Mouse (Mus musculus) embryonic facial prominence, embryonic 12.5 days (tissue): ENCODE data around the gene Olfr1443. TPM values are rescaled to one million over a fixed set of nuclear protein-coding genes. Genes with fewer than 3 reads are reported as not detected.
"Not testable (repeated sequence)": the region's sequence is repeated elsewhere in the genome, so short reads cannot be mapped to it uniquely, and the experiment has no call there.

Source experiments
- ATAC-seq: fragments of 200-750 bp; cut with Nextera tagmentation; 2 replicates; pipeline ENCODE4 v1.8.0; 2017; ENCODE audit not compliant: insufficient number of reproducible peaks, insufficient read depth, low FRiP score, low TSS enrichment
- H3K27ac ChIP-seq: fragments of 300-500 bp; sonication (generic); 2 replicates; pipeline ENCODE4 v1.5.1; 2016; ENCODE audit warnings: mild to moderate bottlenecking
- H3K27me3 ChIP-seq: fragments of 300-500 bp; sonication (generic); 2 replicates; pipeline ENCODE4 v1.6.1; 2016; ENCODE audit warnings: mild to moderate bottlenecking, moderate library complexity
- H3K36me3 ChIP-seq: fragments of 300-500 bp; sonication (generic); 2 replicates; pipeline ENCODE4 v1.6.1; 2016; ENCODE audit warnings: mild to moderate bottlenecking
- H3K4me1 ChIP-seq: fragments of 300-500 bp; sonication (generic); 2 replicates; pipeline ENCODE4 v1.6.1; 2016
- H3K4me2 ChIP-seq: fragments of 300-500 bp; sonication (generic); replicated peaks from 2 replicates; pipeline ENCODE4 v1.6.1; 2016; ENCODE audit warnings: mild to moderate bottlenecking, moderate library complexity
- H3K4me3 ChIP-seq: fragments of 300-500 bp; sonication (generic); 2 replicates; pipeline ENCODE4 v1.5.1; 2016; ENCODE audit warnings: mild to moderate bottlenecking
- H3K9ac ChIP-seq: fragments of 300-500 bp; sonication (generic); 2 replicates; pipeline ENCODE4 v1.6.1; 2016; ENCODE audit warnings: mild to moderate bottlenecking, moderate library complexity
- H3K9me3 ChIP-seq: fragments of 300-500 bp; sonication (generic); 2 replicates; pipeline ENCODE4 v1.6.1; 2016; ENCODE audit warnings: mild to moderate bottlenecking, moderate library complexity
- WGBS: fragments of 180-500 bp; shearing (Covaris S2); methylation state at CpG from one replicate; pipeline ENCODE4 v1.1.7; 2016; 5-methylcytosine and 5-hydroxymethylcytosine counted together
- polyA plus RNA-seq: library from polyadenylated mRNA; unstranded; fragments of >200 nt; fragmentation: Nextera tagmentation; extraction: Ambion mirVana; gene quantifications from 2 replicates; pipeline ENCODE4 v1.2.1, GENCODE M21; 2016

Gene Olfr1443
- polyA plus RNA-seq, 1 experiment from 2014 or later = not detected

GRCm38 (mm10) chr19:12695590-12695989, 17.7 kb downstream of the Olfr1443 start, which contains the start of gene Keg1:
Gene Keg1 (plus strand): TSS chr19:12695786.
- no peaks in the 10 kb centered on the region for H3K27me3 ChIP-seq
- H3K27ac ChIP-seq = no peak within 1 kb of the TSS
- no peaks in the 10 kb centered on the region for H3K4me1 ChIP-seq
- H3K4me3 ChIP-seq = no peak within 1 kb of the TSS
- no peaks in the 10 kb centered on the region for H3K9me3 ChIP-seq
- ATAC-seq = no peak
- WGBS = 76% methylated on average over 3 of the region's 3 CpGs
- H3K9ac ChIP-seq = no peak within 1 kb of the TSS
- H3K4me2 ChIP-seq = no peak within 1 kb of the TSS
- no peaks in the 10 kb centered on the region for H3K36me3 ChIP-seq

- H3K27me3 ChIP-seq = no peaks in the 10 kb centered on the region
- H3K36me3 ChIP-seq = no peaks in the 10 kb centered on the region
- no peak overlapping the region for H3K4me2 ChIP-seq
- ATAC-seq = no peak
- H3K4me1 ChIP-seq = no peaks in the 10 kb centered on the region
- no peak overlapping the region for H3K4me3 ChIP-seq
- no peak overlapping the region for H3K9ac ChIP-seq
- no peak overlapping the region for H3K27ac ChIP-seq
- H3K9me3 ChIP-seq = no peaks in the 10 kb centered on the region
Observed at GRCm38 (mm10) chr19:12696221-12696620, 18.3 kb downstream of the Olfr1443 start.

- no peaks in the 10 kb centered on the region for H3K9me3 ChIP-seq
- H3K9ac ChIP-seq = no peak overlapping the region
- no peak overlapping the region for H3K27ac ChIP-seq
- H3K4me2 ChIP-seq = no peak overlapping the region
- H3K4me3 ChIP-seq = no peak overlapping the region
- WGBS = 82% methylated on average over 2 of the region's 2 CpGs
- no peaks in the 10 kb centered on the region for H3K4me1 ChIP-seq
- H3K27me3 ChIP-seq = no peaks in the 10 kb centered on the region
- no peak for ATAC-seq
- H3K36me3 ChIP-seq = no peaks in the 10 kb centered on the region
Observed at GRCm38 (mm10) chr19:12708458-12708857, 30.5 kb downstream of the Olfr1443 start.

GRCm38 (mm10) chr19:12708986-12709385, 31.1 kb downstream of the Olfr1443 start:
- Histone ChIP-seq H3K4me2 (no peak overlapping the region), H3K27ac (no peak overlapping the region), H3K4me3 (no peak overlapping the region), H3K9me3 (no peaks in the 10 kb centered on the region), H3K36me3 (no peaks in the 10 kb centered on the region), H3K4me1 (no peaks in the 10 kb centered on the region), H3K9ac (no peak overlapping the region), H3K27me3 (no peaks in the 10 kb centered on the region)
- ATAC-seq = no peak

- Histone ChIP-seq H3K4me3 (no peak overlapping the region), H3K36me3 (no peaks in the 10 kb centered on the region), H3K27me3 (no peaks in the 10 kb centered on the region), H3K27ac (no peak overlapping the region), H3K9me3 (no peaks in the 10 kb centered on the region), H3K9ac (no peak overlapping the region), H3K4me1 (no peaks in the 10 kb centered on the region), H3K4me2 (no peak overlapping the region)
- no peak for ATAC-seq
- WGBS = 86% methylated on average over 6 of the region's 6 CpGs
Observed at GRCm38 (mm10) chr19:12719189-12719588, 41.3 kb downstream of the Olfr1443 start.

- Histone ChIP-seq H3K9ac (no peak overlapping the region), H3K27me3 (no peaks in the 10 kb centered on the region), H3K9me3 (no peaks in the 10 kb centered on the region), H3K36me3 (no peaks in the 10 kb centered on the region), H3K4me2 (no peak overlapping the region), H3K4me1 (no peaks in the 10 kb centered on the region), H3K4me3 (no peak overlapping the region), H3K27ac (no peak overlapping the region)
- 63% methylated on average over 2 of the region's 2 CpGs for WGBS
- no peak for ATAC-seq
Observed at GRCm38 (mm10) chr19:12720463-12720862, 42.6 kb downstream of the Olfr1443 start.

GRCm38 (mm10) chr19:12720919-12721318, 43.0 kb downstream of the Olfr1443 start:
- not testable (repeated sequence) for H3K27ac ChIP-seq, H3K4me3 ChIP-seq, H3K4me1 ChIP-seq, H3K9ac ChIP-seq, H3K36me3 ChIP-seq, H3K4me2 ChIP-seq, H3K9me3 ChIP-seq, H3K27me3 ChIP-seq, ATAC-seq
- WGBS = 86% methylated on average over 5 of the region's 5 CpGs

GRCm38 (mm10) chr19:12721596-12721995, 43.7 kb downstream of the Olfr1443 start:
- H3K9ac ChIP-seq, H3K9me3 ChIP-seq, H3K4me2 ChIP-seq, ATAC-seq, H3K27me3 ChIP-seq, H3K4me1 ChIP-seq, H3K36me3 ChIP-seq, H3K27ac ChIP-seq, H3K4me3 ChIP-seq: not testable (repeated sequence)
- WGBS = 93% methylated on average over 7 of the region's 7 CpGs

GRCm38 (mm10) chr19:12722308-12722707, 44.4 kb downstream of the Olfr1443 start:
- Histone ChIP-seq H3K27me3 (no peaks in the 10 kb centered on the region), H3K27ac (no peak overlapping the region), H3K4me2 (no peak overlapping the region), H3K9ac (no peak overlapping the region), H3K4me1 (no peaks in the 10 kb centered on the region), H3K9me3 (no peaks in the 10 kb centered on the region), H3K36me3 (no peaks in the 10 kb centered on the region), H3K4me3 (no peak overlapping the region)
- WGBS = 72% methylated on average over 2 of the region's 3 CpGs
- no peak for ATAC-seq

- no peaks in the 10 kb centered on the region for H3K4me1 ChIP-seq
- no peak overlapping the region for H3K9ac ChIP-seq
- H3K4me2 ChIP-seq = no peak overlapping the region
- 78% methylated on average over 1 of the region's 1 CpGs for WGBS
- no peak overlapping the region for H3K27ac ChIP-seq
- no peaks in the 10 kb centered on the region for H3K36me3 ChIP-seq
- H3K27me3 ChIP-seq = no peaks in the 10 kb centered on the region
- no peaks in the 10 kb centered on the region for H3K9me3 ChIP-seq
- H3K4me3 ChIP-seq = no peak overlapping the region
- no peak for ATAC-seq
Observed at GRCm38 (mm10) chr19:12725851-12726250, 47.9 kb downstream of the Olfr1443 start.

- H3K9me3 ChIP-seq = no peaks in the 10 kb centered on the region
- H3K27ac ChIP-seq = no peak overlapping the region
- WGBS = 48% methylated on average over 1 of the region's 1 CpGs
- no peak for ATAC-seq
- no peak overlapping the region for H3K4me3 ChIP-seq
- H3K27me3 ChIP-seq = no peaks in the 10 kb centered on the region
- H3K36me3 ChIP-seq = no peaks in the 10 kb centered on the region
- no peak overlapping the region for H3K4me2 ChIP-seq
- no peak overlapping the region for H3K9ac ChIP-seq
- H3K4me1 ChIP-seq = no peaks in the 10 kb centered on the region
Observed at GRCm38 (mm10) chr19:12731036-12731435, 53.1 kb downstream of the Olfr1443 start.

GRCm38 (mm10) chr19:12731950-12732349, 54.0 kb downstream of the Olfr1443 start:
- 80% methylated on average over 2 of the region's 2 CpGs for WGBS
- no peak for ATAC-seq
- H3K4me3 ChIP-seq = no peak overlapping the region

More at GRCm38 (mm10) chr19:12731950-12732349, 54.0 kb downstream of the Olfr1443 start:
- Histone ChIP-seq H3K36me3 (no peaks in the 10 kb centered on the region), H3K4me1 (no peaks in the 10 kb centered on the region), H3K9me3 (no peaks in the 10 kb centered on the region), H3K27me3 (no peaks in the 10 kb centered on the region), H3K4me2 (no peak overlapping the region), H3K27ac (no peak overlapping the region), H3K9ac (no peak overlapping the region)
